Mouse (Mus musculus) frontal cortex, postnatal 25 days (tissue): ENCODE measurements around the gene Gm17018.
"Not testable (repeated sequence)": the region's sequence is repeated elsewhere in the genome, so short reads cannot be mapped to it uniquely, and the experiment has no call there.

Source experiments
- DNase-seq, 2 experiments: peaks; one replicate each; pipeline ENCODE4 v3.0.0; 2022; ENCODE audit warnings: low spot score in 2 of 2

The Gm17018 gene

DNA sequence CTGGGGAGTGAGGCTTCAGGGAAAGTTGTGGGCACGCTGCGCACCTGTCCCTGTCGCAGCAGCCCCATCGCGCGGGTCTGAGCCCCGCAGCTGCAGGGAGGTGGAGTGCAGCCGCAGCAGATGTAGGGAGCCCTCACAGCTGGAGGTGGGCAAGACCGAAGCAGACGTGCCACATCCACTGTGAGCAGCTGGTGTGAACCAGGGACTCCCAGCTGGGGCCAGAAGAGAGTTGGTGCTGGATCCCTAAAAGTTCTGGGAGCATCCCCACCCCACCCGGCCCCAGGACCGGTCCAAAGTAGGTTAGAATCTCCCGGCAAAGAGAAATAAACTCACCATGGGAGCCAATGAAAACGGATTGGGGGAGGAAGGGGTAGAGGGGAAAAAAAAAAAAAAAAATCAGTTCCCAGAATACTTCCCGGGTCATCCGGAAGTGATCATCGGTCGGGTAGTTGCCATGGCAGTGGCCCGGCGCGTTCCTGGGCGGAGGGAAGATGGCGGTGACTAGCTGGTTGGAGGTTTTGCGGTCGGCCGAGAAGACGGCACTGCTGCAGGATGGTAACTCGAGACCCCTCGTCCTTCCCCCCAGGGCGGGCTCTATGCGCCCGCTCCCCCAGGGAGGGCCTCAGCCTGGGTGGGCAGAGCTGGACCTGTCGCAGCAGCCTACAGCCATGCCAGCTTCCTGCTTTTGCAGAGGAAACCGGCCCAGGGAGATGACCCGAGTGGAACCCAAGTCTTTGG is at the start of gene Gm17018, which contains the start of gene Poll:
Gene Gm17018 (plus strand): TSS at position 463 of the 738 bp plus-strand sequence.
Gene Poll (minus strand): TSS at position 379 of the 738 bp plus-strand sequence.
- DNase-seq: peak; percentile 67 to 74

DNA sequence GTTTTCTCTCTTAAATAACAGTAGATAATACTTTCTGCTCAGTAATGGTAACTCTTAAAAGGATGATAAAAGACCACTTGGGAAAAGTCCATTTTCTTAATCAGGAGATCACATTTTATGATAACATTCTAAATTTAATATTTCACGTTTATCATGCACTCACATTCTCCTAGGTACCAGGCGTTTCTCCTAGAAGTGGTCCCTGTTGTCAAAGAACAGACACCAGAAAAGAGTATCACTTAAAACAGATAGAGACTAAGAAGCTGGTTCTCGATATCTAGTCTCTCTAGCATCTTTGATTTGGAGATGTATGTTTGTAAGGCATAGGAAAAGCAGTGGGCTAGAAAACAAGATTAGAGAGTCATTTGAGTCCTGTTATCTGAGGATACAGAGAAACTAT is 49.7 kb upstream of the Gm17018 start:
- no peak for DNase-seq

GRCm38 (mm10) chr19:45511406-45511805 is 49.0 kb upstream of the Gm17018 start:
- no peak for DNase-seq

- no peak for DNase-seq
These were observed 45.1 kb upstream of the Gm17018 start for GRCm38 (mm10) chr19:45515341-45515740.

GRCm38 (mm10) chr19:45516264-45516663 is 44.2 kb upstream of the Gm17018 start:
- no peak for DNase-seq

GRCm38 (mm10) chr19:45527382-45527781 is 33.0 kb upstream of the Gm17018 start:
- DNase-seq: no peak

GRCm38 (mm10) chr19:45527931-45528534 is 32.4 kb upstream of the Gm17018 start:
- no peak for DNase-seq

- no peak for DNase-seq
These were observed 31.1 kb upstream of the Gm17018 start for GRCm38 (mm10) chr19:45529294-45529693.

DNA sequence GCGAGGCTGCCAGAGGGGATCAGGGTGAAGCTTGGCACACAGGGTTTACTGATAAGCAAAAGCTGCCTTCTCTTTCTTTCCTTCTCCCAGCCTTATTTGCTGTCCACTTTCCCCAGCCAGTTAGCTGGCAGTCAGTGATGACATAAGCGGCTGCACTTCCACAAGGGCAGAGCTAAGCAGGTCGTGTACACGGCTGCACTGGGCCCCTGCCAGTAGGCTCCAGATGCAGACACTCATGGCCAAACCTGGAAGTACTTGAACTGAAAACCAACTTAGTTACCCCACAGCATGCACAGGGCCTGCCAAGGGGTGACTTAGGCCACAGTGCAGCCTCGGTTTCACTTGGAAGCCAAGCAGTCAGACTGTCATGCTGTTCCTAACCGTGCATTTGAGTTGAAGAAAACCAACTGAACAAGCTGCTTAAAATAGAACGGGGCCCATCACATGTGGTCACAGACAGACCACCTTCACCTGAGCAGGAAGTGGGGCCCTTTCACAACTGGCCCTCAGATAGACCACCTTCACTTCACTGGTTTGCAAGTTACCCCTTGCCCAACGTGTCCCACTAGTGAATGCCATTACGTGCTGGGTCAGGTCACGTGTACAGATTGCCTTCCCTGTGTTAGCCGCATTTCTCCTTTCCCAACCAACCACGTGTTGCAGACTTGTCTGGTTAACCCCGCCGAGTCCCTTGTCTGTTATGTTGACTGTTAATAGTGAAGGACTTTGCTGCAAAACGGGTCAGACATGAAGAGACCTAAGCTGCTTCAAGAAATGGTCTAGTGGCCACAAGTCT is 30.0 kb upstream of the Gm17018 start:
- DNase-seq: no peak

DNA sequence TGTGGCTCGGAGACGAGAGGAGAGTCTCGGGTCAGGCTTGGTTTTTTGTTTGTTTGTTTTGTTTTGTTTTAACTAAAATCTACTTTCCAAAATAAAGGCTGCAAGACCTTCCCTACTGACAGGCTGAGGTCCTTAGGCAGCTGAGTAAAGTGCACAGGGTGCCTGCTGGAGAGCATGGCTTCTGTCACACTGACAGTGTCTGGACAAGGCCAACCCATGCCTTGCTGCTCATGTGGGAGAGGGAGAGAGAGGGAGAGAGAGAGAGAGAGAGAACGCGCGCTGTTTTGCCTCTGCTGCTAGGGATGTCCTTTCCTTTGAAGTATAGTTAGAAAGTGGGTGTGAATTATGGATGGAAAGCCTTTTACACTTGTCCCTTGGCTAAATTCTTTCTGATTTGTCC is 28.9 kb upstream of the Gm17018 start:
- DNase-seq: no peak

DNA sequence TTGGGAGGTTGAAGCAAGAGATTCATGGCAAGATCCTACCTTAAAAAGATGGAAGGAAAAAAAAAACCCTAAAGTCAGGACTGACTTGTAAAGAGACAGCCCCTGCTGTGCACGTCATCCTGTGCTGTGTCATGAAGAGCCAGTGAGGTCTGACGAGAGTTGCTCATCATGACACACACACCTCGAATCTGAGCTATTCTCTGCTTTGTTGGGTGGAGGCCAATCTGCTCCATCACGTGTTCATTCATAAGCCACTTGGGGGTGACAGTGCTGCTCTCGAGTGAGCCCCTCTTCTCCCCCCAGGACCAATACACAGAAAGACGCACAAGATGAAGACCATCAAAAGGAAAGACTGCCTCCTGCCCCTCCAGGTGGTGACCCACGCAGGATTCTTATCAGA is 26.8 kb upstream of the Gm17018 start:
- no peak for DNase-seq

- no peak for DNase-seq
These were observed 25.1 kb upstream of the Gm17018 start for GRCm38 (mm10) chr19:45535214-45535735.

- DNase-seq: no peak
These were observed 24.5 kb upstream of the Gm17018 start for GRCm38 (mm10) chr19:45535929-45536328.

DNA sequence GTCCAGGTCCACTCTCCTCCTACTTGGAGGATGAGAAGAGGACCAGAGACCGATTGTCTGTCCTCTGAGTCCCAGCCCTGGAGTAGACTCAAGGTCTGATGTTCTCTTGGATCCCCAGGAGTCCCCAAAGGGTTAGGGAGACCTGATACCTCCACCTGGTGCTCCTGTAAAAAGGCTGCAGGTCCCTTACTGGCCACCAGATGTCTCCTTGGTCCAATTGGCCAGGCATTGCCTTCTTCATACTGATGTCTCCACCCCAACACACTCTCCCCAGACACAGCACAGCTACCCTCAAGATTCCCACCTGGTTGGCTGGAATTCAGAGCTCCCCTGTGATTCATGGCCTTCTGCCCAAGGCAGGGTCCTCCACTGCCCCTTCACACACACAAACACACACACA is 22.9 kb upstream of the Gm17018 start:
- peak in 1 of 2 experiments; percentile 42 for DNase-seq

DNA sequence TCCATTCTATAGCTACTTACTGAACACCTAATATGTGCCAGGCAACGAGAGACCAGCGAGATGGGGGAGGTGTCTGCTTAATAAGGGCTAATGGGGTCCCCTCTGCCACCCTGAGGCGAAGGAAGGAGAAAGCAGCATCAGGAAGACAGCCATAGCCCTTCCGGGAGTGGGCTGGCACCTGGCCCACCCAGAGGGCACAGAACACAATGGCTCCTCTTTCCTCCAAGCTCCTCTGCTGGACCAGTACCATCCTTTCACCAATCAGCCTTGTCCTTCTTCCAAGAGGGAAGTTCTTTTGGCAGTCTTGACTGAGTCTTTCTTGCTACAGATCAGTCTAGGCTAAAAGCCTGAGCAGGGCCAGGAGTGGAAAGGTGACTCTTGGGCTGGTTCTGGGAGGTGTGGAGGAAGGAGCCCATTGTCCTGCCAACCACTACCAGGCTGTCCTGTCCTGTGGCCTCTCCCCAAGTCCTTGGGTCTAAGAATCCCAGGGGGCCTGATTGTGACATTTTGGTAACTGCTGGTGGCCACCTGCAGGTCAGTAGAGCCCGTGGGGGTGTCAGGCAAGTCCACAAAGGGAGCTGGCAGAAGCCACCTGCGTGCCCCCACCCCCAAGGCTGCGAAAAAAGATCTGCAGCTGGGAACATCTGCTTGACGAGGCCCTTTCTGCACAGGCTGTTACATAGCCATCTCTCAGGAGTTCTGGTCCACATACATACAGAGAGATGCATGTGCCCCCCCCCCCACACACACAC is 19.6 kb upstream of the Gm17018 start:
- no peak for DNase-seq

DNA sequence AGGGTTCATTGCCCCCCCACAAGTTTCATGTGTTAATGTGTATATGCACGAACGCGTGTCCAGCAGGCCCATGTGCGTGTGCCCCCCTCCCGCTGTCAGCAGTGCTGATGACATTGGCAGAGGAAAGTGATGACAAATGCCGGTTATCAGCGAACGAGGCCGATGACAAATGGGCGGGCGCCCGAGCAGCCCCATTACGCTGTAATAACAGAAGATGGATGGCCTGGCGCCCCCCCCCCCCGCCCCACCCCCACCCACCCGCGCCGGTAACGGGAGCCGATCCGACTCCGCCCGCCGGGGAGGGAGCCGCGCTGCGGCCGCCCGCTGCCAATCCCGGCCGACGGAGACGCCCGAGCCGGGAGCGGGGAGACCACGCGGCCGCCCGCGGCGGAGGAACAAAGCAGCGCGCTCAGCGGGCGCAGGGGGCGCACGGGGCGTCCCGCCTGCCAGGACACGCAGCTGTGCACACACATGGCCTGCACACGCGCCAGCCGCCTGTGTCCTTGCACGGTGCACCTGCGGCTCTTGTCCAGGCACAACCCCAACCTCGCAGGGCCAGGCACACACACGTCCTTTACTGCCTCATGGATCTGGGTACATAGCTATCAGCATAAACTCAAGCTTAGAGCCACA is 18.9 kb upstream of the Gm17018 start:
- DNase-seq: no peak

DNA sequence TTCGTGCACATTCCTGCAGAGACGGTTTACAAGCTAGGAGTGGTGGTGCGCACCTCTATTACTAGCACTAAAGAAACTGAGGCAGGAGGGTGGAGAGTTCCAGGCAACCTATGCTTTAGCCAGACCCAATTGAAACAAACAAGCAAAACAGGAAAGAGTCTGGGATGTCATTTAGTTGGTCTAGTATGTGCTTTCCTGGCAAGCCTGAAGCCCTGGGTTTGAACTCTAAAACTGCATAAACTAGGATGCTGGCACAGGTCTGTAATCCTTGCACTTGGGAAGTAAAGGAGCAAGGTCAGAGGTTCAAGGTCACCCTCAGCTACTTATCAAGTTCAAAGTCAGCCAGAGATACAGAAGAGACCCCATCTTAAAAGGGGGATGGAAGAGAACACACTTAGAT is 18.4 kb upstream of the Gm17018 start:
- DNase-seq: no peak

- DNase-seq: no peak
These were observed 16.1 kb upstream of the Gm17018 start for GRCm38 (mm10) chr19:45544152-45544924.

DNA sequence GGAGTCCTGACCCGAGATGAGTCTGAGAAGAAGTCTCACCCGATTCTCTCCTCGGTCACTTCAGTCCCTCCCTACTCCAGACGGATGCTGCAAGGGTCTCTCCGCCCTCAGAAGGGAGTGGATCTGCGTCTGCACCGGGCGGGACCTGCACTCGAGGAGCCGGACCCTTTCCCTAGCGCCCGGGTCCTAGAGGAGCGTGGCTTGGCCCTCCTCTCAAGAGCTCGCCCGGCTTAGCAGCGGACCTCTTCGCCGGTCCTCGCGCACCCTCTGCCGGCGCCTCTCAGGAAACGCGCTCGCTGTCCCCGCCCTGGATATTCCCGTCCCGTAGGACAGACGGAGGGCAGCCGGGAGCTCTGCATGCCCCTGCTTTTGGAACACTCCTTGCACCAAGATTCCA is 15.5 kb upstream of the Gm17018 start:
- DNase-seq: peak; percentile 69 to 76

DNA sequence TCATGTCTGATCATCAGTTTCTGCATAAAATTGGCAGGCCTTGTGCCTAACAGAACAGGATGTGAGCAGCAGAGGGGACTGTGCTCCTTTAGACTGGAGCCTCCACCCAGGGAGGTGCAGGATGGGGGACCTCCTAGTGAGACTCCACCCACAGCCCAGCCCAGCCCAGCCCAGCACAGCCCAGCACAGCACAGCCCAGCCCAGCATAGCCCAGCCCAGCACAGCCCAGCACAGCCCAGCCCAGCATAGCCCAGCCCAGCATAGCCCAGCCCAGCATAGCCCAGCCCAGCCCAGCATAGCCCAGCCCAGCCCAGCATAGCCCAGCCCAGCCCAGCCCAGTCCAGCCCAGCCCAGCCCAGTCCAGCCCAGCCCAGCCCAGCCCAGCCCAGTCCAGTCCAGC is 12.2 kb upstream of the Gm17018 start:
- not testable (repeated sequence) for DNase-seq
